Mouse (Mus musculus) ES-E14 (cell line): Measurements from ENCODE around the gene Scin.

Experiments used
- HCFC1 ChIP-seq: IDR thresholded peaks from 2 replicates; pipeline ENCODE4 v1.6.1; 2012; ENCODE audit warnings: low read length, inconsistent platforms, borderline replicate concordance; ENCODE audit not compliant: insufficient read depth
- MAFK ChIP-seq: IDR thresholded peaks from 2 replicates; pipeline ENCODE4 v1.6.1; 2014; ENCODE audit warnings: mild to moderate bottlenecking, low read depth, low read length, inconsistent platforms; ENCODE audit not compliant: insufficient read depth
- ZNF384 ChIP-seq: IDR thresholded peaks from 2 replicates; pipeline ENCODE4 v1.6.1; 2012; ENCODE audit warnings: low read depth, low read length, inconsistent platforms

DNA sequence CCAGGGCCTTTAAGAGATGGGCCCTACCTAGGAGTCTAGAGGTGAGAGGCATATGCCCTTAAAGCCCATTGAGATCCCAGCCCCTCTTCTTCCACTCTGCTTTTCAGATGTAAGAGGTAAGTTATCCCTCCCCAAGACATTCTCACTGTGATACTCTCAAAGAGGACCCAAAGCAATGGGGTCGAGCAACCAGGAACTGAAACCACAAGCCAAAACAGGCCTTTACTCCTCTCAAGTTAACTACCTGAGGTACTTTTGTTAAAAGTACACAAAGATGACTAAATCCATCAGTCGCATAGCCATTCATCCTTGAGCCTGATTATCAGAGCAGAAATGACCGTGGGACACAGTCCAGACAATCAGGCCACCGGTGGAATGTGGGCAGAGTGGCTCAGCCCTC, 19.1 kb downstream of the Scin start:
- TF ChIP-seq MAFK (no peak), ZNF384 (no peak), HCFC1 (no peak)
